Mouse (Mus musculus) MEL (cell line): ENCODE measurements around the gene Crybb2.
"Not testable (repeated sequence)": the region's sequence is repeated elsewhere in the genome, so short reads cannot be mapped to it uniquely, and the experiment has no call there.

Source experiments
- ELF1 ChIP-seq: IDR thresholded peaks from 2 replicates; pipeline ENCODE4 v1.6.1; 2014; ENCODE audit warnings: low read depth, mild to moderate bottlenecking, inconsistent platforms, low read length, improper control_type of control experiment, moderate library complexity
- EP300 ChIP-seq, 2 experiments: IDR thresholded peaks; 2 replicates each; pipeline ENCODE4 v1.6.1; 2011; ENCODE audit warnings: improper control_type of control experiment in 2 of 2, low read length in 2 of 2, low read depth in 1 of 2, mild to moderate bottlenecking in 1 of 2
- GABPA ChIP-seq: IDR thresholded peaks from 2 replicates; pipeline ENCODE4 v1.6.1; 2012; ENCODE audit warnings: low read depth, mild to moderate bottlenecking, inconsistent platforms, low read length, improper control_type of control experiment, moderate library complexity
- MAZ ChIP-seq: IDR thresholded peaks from 2 replicates; pipeline ENCODE4 v1.6.1; 2012; ENCODE audit warnings: low read depth, mild to moderate bottlenecking, inconsistent platforms, low read length, improper control_type of control experiment
- POLR2A ChIP-seq, 2 experiments: IDR thresholded peaks; 2 replicates each; pipeline ENCODE4 v1.6.1; 2011 to 2012; ENCODE audit warnings: low read length in 2 of 2, mild to moderate bottlenecking in 2 of 2, control low read depth in 1 of 2, improper control_type of control experiment in 1 of 2, low read depth in 1 of 2, moderate library complexity in 1 of 2; ENCODE audit not compliant: control insufficient read depth in 1 of 2, insufficient read depth in 1 of 2, poor library complexity in 1 of 2

GRCm38 (mm10) chr5:113109651-113110050 lies 39.7 kb upstream of the Crybb2 start:
- TF ChIP-seq POLR2A (IDR thresholded peaks at IDR 0.05; ENCODE audit: control insufficient read depth in 1 of 2, insufficient read depth in 1 of 2, low read depth in 1 of 2, low read length in 2 of 2, poor library complexity in 1 of 2); MAZ; EP300 (IDR thresholded peaks at IDR 0.05; ENCODE audit: low read depth in 1 of 2, low read length in 2 of 2); GABPA; ELF1: not testable (repeated sequence)
